Mouse (Mus musculus) forebrain, embryonic 15.5 days (tissue): ENCODE measurements around the gene Cacna2d1. TPM values are rescaled to one million over a fixed set of nuclear protein-coding genes. Genes with fewer than 3 reads are reported as not detected.

Experiments used
- ATAC-seq: fragments of 200-750 bp; cut with Nextera tagmentation; replicated peaks from 2 replicates; pipeline ENCODE4 v1.8.0; 2017; ENCODE audit warnings: mild to moderate bottlenecking, moderate TSS enrichment, moderate library complexity
- H3K27ac ChIP-seq: fragments of 300-500 bp; sonication (generic); replicated peaks from 2 replicates; pipeline ENCODE4 v1.5.1; 2015; ENCODE audit warnings: mild to moderate bottlenecking, inconsistent platforms
- H3K27me3 ChIP-seq: fragments of 300-500 bp; sonication (generic); 2 replicates; pipeline ENCODE4 v1.6.1; 2015; ENCODE audit warnings: inconsistent platforms
- H3K36me3 ChIP-seq: fragments of 300-500 bp; sonication (generic); 2 replicates; pipeline ENCODE4 v1.6.1; 2015; ENCODE audit warnings: mild to moderate bottlenecking, inconsistent platforms
- H3K4me1 ChIP-seq: fragments of 300-500 bp; sonication (generic); 2 replicates; pipeline ENCODE4 v1.6.1; 2015; ENCODE audit warnings: inconsistent platforms
- H3K4me2 ChIP-seq: fragments of 300-500 bp; sonication (generic); replicated peaks from 2 replicates; pipeline ENCODE4 v1.6.1; 2015; ENCODE audit warnings: mild to moderate bottlenecking, inconsistent platforms
- H3K4me3 ChIP-seq: fragments of 300-500 bp; sonication (generic); 2 replicates; pipeline ENCODE4 v1.5.1; 2015; ENCODE audit warnings: mild to moderate bottlenecking, inconsistent platforms
- H3K9ac ChIP-seq: fragments of 300-500 bp; sonication (generic); replicated peaks from 2 replicates; pipeline ENCODE4 v1.6.1; 2015; ENCODE audit warnings: mild to moderate bottlenecking, inconsistent platforms
- H3K9me3 ChIP-seq: fragments of 300-500 bp; sonication (generic); 2 replicates; pipeline ENCODE4 v1.6.1; 2016; ENCODE audit warnings: inconsistent platforms
- WGBS: fragments of 180-500 bp; shearing (Covaris S2); methylation state at CpG from one replicate; pipeline ENCODE4 v1.1.7; 2015; ENCODE audit warnings: mixed read lengths; 5-methylcytosine and 5-hydroxymethylcytosine counted together
- polyA plus RNA-seq: library from polyadenylated mRNA; unstranded; fragments of >200 nt; fragmentation: Nextera tagmentation; extraction: Ambion mirVana; gene quantifications from 2 replicates; pipeline ENCODE4 v1.2.1, GENCODE M21; 2015

Cacna2d1 gene
- polyA plus RNA-seq, result 33.1 and 41.1 TPM in 2 replicates

GRCm38 (mm10) chr5:15934376-15935233 lies at the start of gene Cacna2d1:
Gene Cacna2d1 (plus strand): TSS chr5:15934691.
- ATAC-seq, result peak; percentile 88
- H3K9ac ChIP-seq, result peak within 1 kb of the TSS; percentile 87
- WGBS, result under 1% methylated on average over 95 of the region's 120 CpGs
- H3K9me3 ChIP-seq, result no peaks in the 10 kb centered on the region
- peak within 1 kb of the TSS; percentile 66 for H3K4me3 ChIP-seq
- H3K27me3 ChIP-seq, result peaks cover 6% of the 10 kb centered on the region; the same call in 1 of the 2 replicates
- peak within 1 kb of the TSS; percentile 92 for H3K27ac ChIP-seq
- H3K36me3 ChIP-seq, result no peaks in the 10 kb centered on the region
- peaks cover 9% of the 10 kb centered on the region for H3K4me1 ChIP-seq
- H3K4me2 ChIP-seq, result peak within 1 kb of the TSS; percentile 80

- ATAC-seq, result no peak
- H3K27me3 ChIP-seq, result no peaks in the 10 kb centered on the region
- 70% methylated on average over 2 of the region's 2 CpGs for WGBS
- no peak overlapping the region for H3K4me3 ChIP-seq
- H3K27ac ChIP-seq, result no peak overlapping the region
- no peak overlapping the region for H3K9ac ChIP-seq
- H3K9me3 ChIP-seq, result no peaks in the 10 kb centered on the region
- H3K36me3 ChIP-seq, result no peaks in the 10 kb centered on the region
- no peaks in the 10 kb centered on the region for H3K4me1 ChIP-seq
- H3K4me2 ChIP-seq, result no peak overlapping the region
Observed at GRCm38 (mm10) chr5:15895098-15895497, 39.4 kb upstream of the Cacna2d1 start.

GRCm38 (mm10) chr5:15896706-15897105 lies 37.8 kb upstream of the Cacna2d1 start:
- H3K9ac ChIP-seq, result no peak overlapping the region
- H3K36me3 ChIP-seq, result no peaks in the 10 kb centered on the region
- 86% methylated on average over 3 of the region's 3 CpGs for WGBS
- no peaks in the 10 kb centered on the region for H3K9me3 ChIP-seq
- no peak overlapping the region for H3K27ac ChIP-seq
- no peak for ATAC-seq
- H3K4me1 ChIP-seq, result no peaks in the 10 kb centered on the region
- H3K4me3 ChIP-seq, result no peak overlapping the region
- H3K4me2 ChIP-seq, result no peak overlapping the region
- H3K27me3 ChIP-seq, result no peaks in the 10 kb centered on the region

- 62% methylated on average over 3 of the region's 3 CpGs for WGBS
- Histone ChIP-seq H3K4me3 (no peak overlapping the region), H3K4me2 (no peak overlapping the region), H3K9me3 (no peaks in the 10 kb centered on the region), H3K27ac (no peak overlapping the region), H3K27me3 (no peaks in the 10 kb centered on the region), H3K9ac (no peak overlapping the region), H3K4me1 (no peaks in the 10 kb centered on the region), H3K36me3 (no peaks in the 10 kb centered on the region)
- ATAC-seq, result no peak
Observed at GRCm38 (mm10) chr5:15906446-15906845, 28.0 kb upstream of the Cacna2d1 start.

GRCm38 (mm10) chr5:15914931-15915330 lies 19.6 kb upstream of the Cacna2d1 start:
- H3K27me3 ChIP-seq, result no peaks in the 10 kb centered on the region
- no peak for ATAC-seq
- H3K9ac ChIP-seq, result no peak overlapping the region
- 72% methylated on average over 1 of the region's 1 CpGs for WGBS
- H3K9me3 ChIP-seq, result no peaks in the 10 kb centered on the region
- no peaks in the 10 kb centered on the region for H3K4me1 ChIP-seq
- H3K36me3 ChIP-seq, result no peaks in the 10 kb centered on the region
- H3K4me2 ChIP-seq, result no peak overlapping the region
- H3K27ac ChIP-seq, result no peak overlapping the region
- H3K4me3 ChIP-seq, result no peak overlapping the region

GRCm38 (mm10) chr5:15928506-15928905 lies 6.0 kb upstream of the Cacna2d1 start:
- Histone ChIP-seq H3K27ac (no peak overlapping the region), H3K4me1 (peaks cover 1% of the 10 kb centered on the region), H3K9me3 (no peaks in the 10 kb centered on the region), H3K27me3 (peaks cover 6% of the 10 kb centered on the region; the same call in 1 of the 2 replicates), H3K4me3 (no peak overlapping the region), H3K4me2 (no peak overlapping the region), H3K36me3 (no peaks in the 10 kb centered on the region), H3K9ac (no peak overlapping the region)
- ATAC-seq, result no peak
- WGBS, result 55% methylated on average over 6 of the region's 6 CpGs

GRCm38 (mm10) chr5:15933017-15933416 lies 1.5 kb upstream of the Cacna2d1 start:
- peaks cover 6% of the 10 kb centered on the region; the same call in 1 of the 2 replicates for H3K27me3 ChIP-seq
- 16% methylated on average over 6 of the region's 6 CpGs for WGBS
- ATAC-seq, result no peak

GRCm38 (mm10) chr5:15933581-15934375 lies 713 bp upstream of the Cacna2d1 start:
- 5% methylated on average over 17 of the region's 17 CpGs for WGBS
- ATAC-seq, result peak; percentile 24
- Histone ChIP-seq H3K4me3 (peak overlapping the region; percentile 66), H3K4me1 (peaks cover 9% of the 10 kb centered on the region), H3K9ac (peak overlapping the region; percentile 87), H3K9me3 (no peaks in the 10 kb centered on the region), H3K4me2 (peak overlapping the region; percentile 80), H3K27ac (peak overlapping the region; percentile 92), H3K27me3 (peaks cover 6% of the 10 kb centered on the region; the same call in 1 of the 2 replicates), H3K36me3 (no peaks in the 10 kb centered on the region)

More at GRCm38 (mm10) chr5:15933017-15933416, 1.5 kb upstream of the Cacna2d1 start:
- Histone ChIP-seq H3K27ac (peak overlapping the region; percentile 92), H3K4me2 (peak overlapping the region; percentile 80), H3K9ac (no peak overlapping the region), H3K36me3 (no peaks in the 10 kb centered on the region), H3K4me1 (peaks cover 9% of the 10 kb centered on the region), H3K9me3 (no peaks in the 10 kb centered on the region), H3K4me3 (peak overlapping the region; percentile 66)

GRCm38 (mm10) chr5:15935234-15935728 lies 790 bp downstream of the Cacna2d1 start:
- peaks cover 6% of the 10 kb centered on the region; the same call in 1 of the 2 replicates for H3K27me3 ChIP-seq
- WGBS, result under 1% methylated on average over 27 of the region's 27 CpGs
- peak overlapping the region; percentile 92 for H3K27ac ChIP-seq
- ATAC-seq, result 0 out of 2 replicates have a peak, but pooled peaks have one; percentile 4
- H3K4me1 ChIP-seq, result peaks cover 9% of the 10 kb centered on the region
- peak overlapping the region; percentile 66 for H3K4me3 ChIP-seq
- H3K9ac ChIP-seq, result peak overlapping the region; percentile 87
- H3K9me3 ChIP-seq, result no peaks in the 10 kb centered on the region
- H3K36me3 ChIP-seq, result no peaks in the 10 kb centered on the region
- peak overlapping the region; percentile 80 for H3K4me2 ChIP-seq

GRCm38 (mm10) chr5:15935831-15936710 lies 1.6 kb downstream of the Cacna2d1 start:
- no peaks in the 10 kb centered on the region for H3K9me3 ChIP-seq
- H3K9ac ChIP-seq, result peak overlapping the region; percentile 87
- no peaks in the 10 kb centered on the region for H3K36me3 ChIP-seq
- 0 out of 2 replicates have a peak, but pooled peaks cover 6% of the 10 kb centered on the region for H3K27me3 ChIP-seq
- WGBS, result 21% methylated on average over 14 of the region's 14 CpGs
- H3K27ac ChIP-seq, result peak overlapping the region; percentile 92
- ATAC-seq, result no peak
- H3K4me3 ChIP-seq, result peak overlapping the region; percentile 66
- peaks cover 14% of the 10 kb centered on the region for H3K4me1 ChIP-seq
- peak overlapping the region; percentile 80 for H3K4me2 ChIP-seq

- Histone ChIP-seq H3K9ac (no peak overlapping the region), H3K4me2 (no peak overlapping the region)
- no peak for ATAC-seq
Observed at GRCm38 (mm10) chr5:15941191-15941725, 6.8 kb downstream of the Cacna2d1 start.

More at GRCm38 (mm10) chr5:15941191-15941725, 6.8 kb downstream of the Cacna2d1 start:
- Histone ChIP-seq H3K4me1 (peaks cover 7% of the 10 kb centered on the region; the same call in 1 of the 2 replicates), H3K27me3 (no peaks in the 10 kb centered on the region), H3K4me3 (no peak overlapping the region), H3K36me3 (0 out of 2 replicates have a peak, but pooled peaks cover 4% of the 10 kb centered on the region), H3K9me3 (no peaks in the 10 kb centered on the region), H3K27ac (no peak overlapping the region)
- 24% methylated on average over 6 of the region's 6 CpGs for WGBS
